Mouse (Mus musculus) liver, adult 2 months (tissue): ENCODE results near the gene Necab2.
A peak's percentile ranks its signal among the peaks of the same experiment; 100 is the strongest.

Source experiments
- CTCF ChIP-seq: fragments of 200-500 bp; IDR thresholded peaks from 2 replicates; pipeline ENCODE4 v1.5.1; 2011; ENCODE audit warnings: low read depth, low read length, control low read depth
- POLR2A ChIP-seq: fragments of 200-500 bp; IDR thresholded peaks from 2 replicates; pipeline ENCODE4 v1.6.1; 2011; ENCODE audit warnings: low read length, control low read depth; ENCODE audit not compliant: insufficient read depth; ENCODE audit errors: extremely low read depth

GRCm38 (mm10) chr8:119520102-119520501 is 73.6 kb downstream of the Necab2 start:
- TF ChIP-seq CTCF (peak; percentile 33), POLR2A (no peak)
